Mouse (Mus musculus) adrenal gland, postnatal 14 days (tissue): ENCODE results near the gene Sec16b. TPM values are rescaled to one million over a fixed set of nuclear protein-coding genes. Genes with fewer than 3 reads are reported as not detected.

Experiments
- DNase-seq: peaks from one replicate; pipeline ENCODE4 v3.0.0; 2021; ENCODE audit warnings: mixed read lengths
- long read RNA-seq, 2 experiments: library from polyadenylated mRNA; stranded (forward); transcript quantifications; one replicate each; pipeline ENCODE4 v2.0.0; 2021
- total RNA-seq: library from RNA; stranded (reverse); gene quantifications from 2 replicates; pipeline ENCODE4 v1.2.3, GENCODE M21; 2021

Sec16b gene
- total RNA-seq: 1.4 and 4.7 TPM in 2 replicates
- long read RNA-seq, experiment 1: 0 reads
- long read RNA-seq, experiment 2, partial matches to known transcripts: 1 of 2 reads
- long read RNA-seq, experiment 2, other reads (novel, unspliced or antisense): 1 of 2 reads

DNA sequence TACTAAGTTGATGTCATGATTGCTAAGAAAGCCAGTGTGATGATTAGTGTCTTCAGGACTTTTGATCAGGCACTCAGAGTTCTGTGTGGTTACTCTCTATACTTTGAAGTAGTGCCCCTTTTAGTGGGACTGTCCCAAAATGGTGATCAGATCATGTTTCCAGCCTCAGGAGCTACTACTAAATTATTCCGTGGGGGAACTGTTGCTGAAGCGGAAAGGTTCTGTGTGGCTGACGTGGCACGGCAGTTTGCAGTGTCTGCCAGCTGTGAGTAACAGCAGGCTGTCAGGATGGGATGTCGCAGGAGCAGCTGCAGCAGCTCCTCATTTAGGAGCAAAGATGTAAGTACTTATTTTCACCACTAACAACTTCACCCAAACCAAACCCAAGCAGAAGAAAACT is at the start of gene Sec16b:
Gene Sec16b (plus strand): TSS at position 207 of the 400 bp plus-strand sequence.
- peak; percentile 63 for DNase-seq

DNA sequence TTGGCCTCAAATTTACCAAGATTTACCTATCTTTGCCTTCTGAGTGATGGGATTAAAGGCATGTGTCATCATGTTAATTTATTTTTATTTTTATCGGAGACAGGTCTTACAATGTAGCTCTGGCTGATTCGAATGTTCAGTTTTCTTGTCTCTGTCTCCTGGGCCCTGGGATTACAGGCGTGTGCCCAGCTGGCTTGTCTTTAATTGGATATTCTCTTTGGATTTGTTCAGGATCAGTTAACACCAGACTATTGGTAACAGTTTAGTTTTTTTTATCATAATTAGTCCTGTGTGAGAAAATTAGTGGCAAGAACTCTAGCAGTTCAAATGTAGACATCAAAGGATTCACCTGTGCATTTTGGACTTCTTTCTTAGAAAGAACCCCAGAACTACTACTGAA is 48.7 kb upstream of the Sec16b start:
- no peak for DNase-seq

DNA sequence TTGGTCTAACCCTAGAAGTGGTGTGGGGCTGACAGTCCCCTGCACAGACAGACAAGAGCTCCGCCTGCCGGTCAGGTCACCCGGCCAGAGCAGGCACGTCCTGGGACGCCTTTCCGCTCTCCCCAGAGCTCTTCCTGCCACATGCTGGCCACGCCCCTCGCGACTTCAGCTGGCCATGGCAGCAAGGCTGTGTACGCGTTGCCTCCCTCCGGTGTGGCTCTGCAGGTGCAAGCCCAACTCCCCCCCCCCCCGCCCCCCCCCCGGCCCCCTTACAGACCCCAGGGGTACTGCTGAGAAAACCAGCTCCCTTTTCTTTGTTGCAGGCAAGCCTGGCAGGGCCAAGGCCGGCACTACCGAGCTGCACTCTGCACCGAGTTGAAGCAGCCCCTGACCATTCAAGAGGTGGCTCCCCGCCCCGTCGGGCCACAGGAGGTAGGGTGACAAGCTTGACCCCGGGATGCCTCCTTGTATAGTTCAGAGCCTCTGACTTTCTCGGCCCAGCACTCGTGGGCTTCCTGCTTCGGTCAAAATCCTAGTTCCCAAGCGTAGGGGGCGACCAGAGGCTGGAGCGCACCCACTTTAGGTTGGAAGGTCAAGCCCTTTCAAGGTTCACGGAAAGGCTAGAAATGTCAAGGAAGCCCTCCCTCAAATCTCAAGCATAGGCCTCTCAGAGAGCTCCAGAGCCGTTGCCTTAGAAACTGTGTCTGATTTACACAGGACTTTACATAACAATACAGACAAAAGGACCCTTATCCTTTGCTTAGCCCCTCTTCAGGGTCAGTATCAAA is 47.9 kb upstream of the Sec16b start, which contains the start of gene Cryzl2:
Gene Cryzl2 (plus strand): TSS at position 157 of the 788 bp plus-strand sequence.
- DNase-seq: peak; percentile 94

DNA sequence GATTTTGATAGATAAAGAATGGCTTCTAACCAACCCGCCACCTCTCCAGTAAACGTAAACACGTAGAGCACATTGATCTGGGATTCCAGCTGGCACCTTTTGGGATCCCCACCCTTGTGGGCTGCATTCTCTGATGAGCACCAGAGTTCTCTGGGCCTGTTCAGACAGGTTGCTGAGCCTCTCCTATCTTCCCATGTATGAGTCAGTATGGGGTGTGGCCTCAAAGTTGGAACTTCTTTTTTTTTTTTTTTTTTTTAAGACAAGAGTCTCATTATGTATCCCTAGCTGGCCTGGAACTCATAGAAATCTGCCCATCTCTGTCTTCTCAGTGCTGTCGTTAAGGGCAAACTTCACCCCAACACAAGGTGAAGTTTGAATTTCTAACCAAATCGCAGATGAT is 46.6 kb upstream of the Sec16b start:
- no peak for DNase-seq

DNA sequence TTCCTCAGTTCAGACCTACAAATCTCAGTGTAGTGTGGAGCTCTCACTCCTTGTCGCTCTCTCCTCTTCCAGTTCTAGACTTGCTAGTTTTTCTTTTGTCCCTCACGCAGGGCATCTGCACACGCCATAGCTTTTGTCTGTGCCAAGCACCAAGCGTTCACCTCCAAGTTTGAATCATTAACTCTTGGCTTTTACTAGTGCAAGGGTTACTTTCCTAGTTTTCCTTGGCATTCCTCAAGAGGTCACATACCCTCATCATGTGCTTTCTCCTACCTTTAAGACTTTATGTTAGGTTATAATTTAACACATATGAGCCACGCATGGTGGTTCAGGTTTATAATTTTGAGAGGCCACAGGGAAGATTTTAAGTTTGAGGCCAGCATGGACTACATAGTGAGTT is 45.3 kb upstream of the Sec16b start:
- no peak for DNase-seq

DNA sequence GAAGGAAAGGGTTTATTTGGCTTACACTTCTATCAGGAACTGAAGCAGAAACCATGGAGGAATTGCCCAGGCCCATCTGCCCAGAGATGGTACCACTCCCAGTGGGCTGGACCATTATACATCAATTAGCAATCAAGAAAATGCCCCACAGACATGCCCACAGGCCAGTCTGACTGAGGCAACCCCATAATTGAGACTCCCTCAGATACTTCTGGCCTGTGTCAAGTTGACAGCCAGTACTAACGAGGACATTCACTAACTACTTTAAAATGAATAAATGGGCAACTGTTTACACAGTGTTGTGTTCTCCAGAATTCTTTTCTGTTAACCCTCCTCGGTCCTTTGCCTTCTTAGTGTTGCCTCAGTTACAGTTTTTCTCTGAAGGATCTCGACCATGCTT is 44.2 kb upstream of the Sec16b start:
- no peak for DNase-seq

DNA sequence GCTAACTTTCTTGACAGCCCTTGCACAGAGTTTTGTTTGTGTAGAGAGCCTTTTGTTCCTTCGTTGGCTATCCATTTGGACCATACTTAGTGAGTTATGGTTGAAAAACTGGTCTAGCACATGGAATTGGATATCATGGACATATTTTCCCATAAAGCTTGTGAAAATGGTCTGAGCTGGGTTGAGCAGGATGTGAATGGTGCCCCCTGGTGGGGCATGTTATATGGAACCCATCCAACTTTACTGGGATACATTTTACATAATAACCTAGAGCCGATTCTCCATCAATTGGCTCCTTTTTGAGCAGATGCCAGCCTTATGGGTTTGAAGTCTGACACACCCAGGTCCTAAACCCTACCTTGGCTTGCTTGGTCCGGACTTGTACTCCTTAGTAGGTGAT is 41.3 kb upstream of the Sec16b start:
- peak; percentile 68 for DNase-seq

DNA sequence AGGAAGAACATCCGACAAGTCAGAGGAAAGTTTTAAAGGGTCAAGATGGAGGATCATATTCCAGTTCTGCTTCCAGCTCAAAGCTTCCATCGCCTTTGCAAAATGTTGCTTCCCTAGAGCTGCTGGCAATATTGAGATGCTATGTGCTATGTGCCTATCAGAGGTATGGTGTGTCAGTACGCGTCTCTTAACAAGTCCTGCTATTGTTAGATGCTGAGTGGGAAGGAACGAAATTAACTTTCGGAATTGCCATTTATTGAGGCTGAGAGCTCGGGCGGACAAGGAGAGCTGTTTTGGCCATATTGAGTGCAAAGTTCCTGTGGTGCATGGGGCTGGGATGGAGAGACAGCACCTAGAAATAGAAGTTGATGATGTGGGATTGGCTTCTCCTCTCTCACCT is 38.7 kb upstream of the Sec16b start:
- no peak for DNase-seq

DNA sequence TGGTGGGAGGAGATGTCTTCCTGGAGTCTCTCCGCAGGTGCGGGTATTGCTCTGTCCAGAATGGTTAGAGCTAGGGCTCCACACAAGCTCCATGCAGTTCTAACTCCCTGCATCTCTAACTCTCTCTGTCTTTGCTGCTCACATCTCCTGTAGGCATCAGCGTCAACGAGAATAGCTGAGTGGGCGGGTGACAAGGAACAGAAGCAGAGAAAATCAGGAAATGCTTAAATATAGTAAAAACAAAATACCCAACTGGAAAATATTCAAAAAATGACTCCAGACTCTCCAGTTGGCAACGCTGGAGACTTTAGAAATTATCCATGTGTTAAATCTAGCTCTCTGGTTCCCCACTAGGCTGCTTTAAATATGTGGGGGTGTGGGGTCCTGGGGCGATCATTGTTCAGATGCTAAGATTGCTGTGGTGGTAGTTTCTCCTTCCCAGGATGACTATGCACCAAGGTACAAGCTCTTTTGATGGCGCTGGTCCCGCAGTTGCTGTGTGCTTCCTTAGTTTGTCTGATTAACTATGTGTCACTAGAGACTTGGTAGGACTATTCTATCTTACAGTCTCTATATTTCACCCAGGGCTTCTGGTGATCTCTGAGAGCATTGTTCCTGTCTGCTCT is 35.7 kb upstream of the Sec16b start:
- no peak for DNase-seq

DNA sequence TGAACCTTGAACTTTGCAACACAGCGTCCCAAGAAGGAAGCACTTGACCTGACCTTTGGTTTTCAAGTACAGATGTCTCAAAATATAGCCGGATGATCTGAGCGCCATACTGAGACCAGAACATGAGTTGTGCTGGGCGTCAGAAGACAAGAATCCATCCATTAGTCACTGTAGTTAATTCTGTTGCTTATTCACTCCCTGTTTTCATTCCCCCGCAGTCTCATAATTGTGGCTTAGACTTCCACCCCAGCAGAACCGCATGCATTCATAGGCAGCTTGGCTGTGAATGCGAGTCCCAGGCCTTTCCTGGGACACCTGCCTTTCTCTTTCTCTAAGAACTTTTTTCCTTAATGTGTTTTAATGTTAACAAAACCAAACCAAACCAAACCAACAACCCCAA is 33.8 kb upstream of the Sec16b start:
- no peak for DNase-seq

DNA sequence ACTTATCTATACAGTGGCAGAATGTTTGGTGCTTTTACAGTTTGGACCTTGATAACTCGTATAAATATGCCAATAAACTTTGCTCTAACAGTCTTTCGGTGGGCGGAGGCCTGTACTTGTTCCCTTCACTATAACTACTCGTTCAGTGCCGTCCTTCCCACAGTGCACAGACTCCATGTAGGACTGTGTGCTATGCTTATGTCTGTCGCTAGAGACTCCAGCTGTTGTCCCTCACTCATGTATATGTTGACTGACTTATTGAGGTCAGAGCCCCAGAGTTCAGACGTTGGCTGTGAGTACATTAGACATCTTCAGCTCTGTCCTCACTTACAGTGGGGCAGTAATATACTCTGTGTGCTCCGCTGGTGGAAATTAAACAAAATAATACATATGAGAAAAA is 31.7 kb upstream of the Sec16b start:
- DNase-seq: no peak

DNA sequence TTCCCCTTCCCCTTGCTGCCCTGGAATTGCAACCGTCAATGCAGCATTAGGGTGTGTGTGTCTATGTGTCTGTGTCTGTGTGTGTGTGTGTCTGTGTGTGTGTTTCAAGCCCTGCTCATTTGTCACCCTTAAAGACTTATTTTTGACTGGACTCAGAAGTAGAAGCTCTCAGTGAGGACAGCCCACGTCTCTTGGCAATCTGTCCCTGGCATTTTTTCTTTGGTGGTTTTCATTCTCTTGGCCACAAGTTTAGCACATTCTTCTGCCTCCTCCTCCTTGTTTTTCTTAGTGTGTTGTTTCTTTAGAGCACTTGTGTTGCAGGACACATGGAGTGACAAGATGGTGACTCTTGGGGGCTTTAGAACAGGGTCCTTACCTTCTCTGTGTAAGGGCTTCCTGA is 30.3 kb upstream of the Sec16b start:
- no peak for DNase-seq

DNA sequence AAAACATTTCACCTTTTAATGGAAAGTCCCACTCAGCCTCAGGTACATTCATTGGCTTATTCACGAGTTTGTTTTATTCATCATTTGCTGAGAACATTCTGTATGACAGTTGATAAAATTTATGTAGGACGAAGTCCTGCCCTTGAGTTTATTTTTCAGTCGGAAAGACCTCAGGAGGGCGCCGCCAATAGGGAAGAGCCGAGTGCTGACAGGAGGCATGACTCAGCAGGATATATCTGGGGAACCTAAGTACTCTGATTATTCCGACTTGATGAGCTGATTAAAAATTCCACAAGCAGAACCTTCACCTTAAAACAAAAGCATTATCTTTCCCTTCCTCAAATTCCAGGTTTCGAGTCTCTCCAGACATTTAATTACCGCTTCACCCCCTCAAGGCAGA is 26.4 kb upstream of the Sec16b start:
- DNase-seq: peak; percentile 71

DNA sequence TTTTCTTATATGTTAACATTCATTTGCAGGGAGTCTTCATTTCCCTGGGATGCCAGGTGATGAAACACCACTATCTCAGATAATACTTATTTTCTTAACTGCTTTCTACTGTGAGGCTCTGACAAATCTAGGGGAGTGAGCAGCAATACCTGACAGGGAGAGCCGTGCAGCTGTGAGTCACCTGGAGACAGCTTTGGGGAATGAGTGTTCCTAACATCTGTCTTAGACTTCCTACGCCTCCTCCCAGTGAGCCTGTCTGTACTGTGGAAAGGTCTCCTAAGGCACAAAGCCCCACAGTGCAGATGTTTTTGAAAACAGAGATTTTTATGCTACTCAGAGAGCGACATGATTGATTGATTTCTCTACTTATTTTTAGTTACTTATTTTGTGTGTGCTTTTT is 25.6 kb upstream of the Sec16b start:
- DNase-seq: no peak

DNA sequence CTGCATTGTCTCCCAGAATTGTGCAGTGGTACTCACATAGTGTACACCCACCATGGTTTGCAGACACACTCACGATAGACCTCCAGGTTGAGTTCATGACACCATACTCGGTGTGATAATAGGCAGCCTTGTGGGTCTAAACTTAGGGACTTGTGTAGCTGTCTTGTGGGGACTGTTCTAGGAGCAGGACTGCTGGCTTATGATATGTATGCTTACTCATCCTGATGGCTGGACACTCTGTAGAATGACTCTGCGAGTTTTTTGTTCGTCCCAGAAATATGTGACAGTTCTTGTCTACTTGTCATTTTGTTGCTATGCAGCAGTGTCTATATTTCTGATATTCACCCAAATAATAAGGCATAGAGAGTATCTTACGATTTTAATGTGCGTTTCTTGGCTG is 24.9 kb upstream of the Sec16b start:
- no peak for DNase-seq

DNA sequence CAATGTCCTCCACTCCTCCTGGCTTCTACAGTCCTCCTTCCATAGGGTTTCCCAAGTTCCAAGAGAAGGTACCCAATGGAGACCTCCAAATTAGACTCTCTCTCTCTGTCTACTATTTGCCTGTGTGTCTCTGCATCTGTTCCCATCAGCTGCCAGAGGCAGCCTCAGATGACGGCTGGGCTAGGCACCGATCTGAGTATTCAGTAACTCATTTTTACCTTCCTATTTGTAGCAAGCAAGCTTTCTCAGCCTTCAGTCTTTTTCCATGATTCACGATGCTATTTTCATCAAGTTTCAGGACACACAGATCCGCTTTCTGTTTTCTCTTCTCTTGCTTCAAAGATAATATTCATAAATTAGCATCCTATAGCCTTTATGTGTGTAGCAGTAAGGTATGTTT is 22.4 kb upstream of the Sec16b start:
- DNase-seq: no peak

DNA sequence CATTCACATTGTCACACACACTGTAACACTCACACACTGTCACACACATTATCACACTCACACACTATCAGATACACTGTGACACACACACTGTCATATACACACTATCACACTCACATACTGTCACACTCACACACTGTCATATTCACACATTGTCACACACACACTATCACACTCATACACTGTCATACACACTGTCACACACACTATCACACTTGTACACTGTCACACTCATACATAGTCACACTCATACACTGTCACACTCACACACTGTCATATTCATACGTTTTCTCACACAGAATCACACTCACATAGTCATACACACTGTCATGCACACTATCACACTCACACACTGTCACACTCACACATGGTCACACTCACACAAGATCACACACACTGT is 5.9 kb upstream of the Sec16b start:
- no peak for DNase-seq

DNA sequence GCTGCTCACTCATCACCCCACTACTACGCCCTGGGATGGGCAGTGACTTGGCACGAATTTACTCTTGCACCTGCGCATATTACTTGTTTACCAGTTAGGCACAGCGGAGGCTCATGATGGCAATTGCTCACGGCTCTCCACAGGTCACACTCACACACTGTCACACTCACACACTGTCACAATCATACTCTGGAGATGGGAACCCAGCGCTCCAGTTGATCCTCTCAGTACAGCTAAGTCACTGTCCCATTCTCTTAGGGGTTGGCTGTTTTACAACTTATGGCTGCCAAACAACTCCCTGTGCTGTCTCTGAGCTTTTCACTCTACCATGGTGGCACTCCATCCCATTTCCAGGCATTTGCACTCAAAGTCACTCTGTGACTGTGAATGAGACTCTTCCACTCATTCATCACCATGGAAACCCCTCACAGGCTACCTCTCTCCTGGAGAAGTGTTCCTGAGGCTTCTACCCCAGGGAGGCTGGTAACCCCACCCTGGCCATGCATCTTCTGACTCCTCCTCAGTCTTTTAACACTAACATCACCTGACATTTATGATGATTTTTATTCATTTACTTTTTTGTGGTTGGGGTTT is 5.1 kb upstream of the Sec16b start:
- DNase-seq: no peak

DNA sequence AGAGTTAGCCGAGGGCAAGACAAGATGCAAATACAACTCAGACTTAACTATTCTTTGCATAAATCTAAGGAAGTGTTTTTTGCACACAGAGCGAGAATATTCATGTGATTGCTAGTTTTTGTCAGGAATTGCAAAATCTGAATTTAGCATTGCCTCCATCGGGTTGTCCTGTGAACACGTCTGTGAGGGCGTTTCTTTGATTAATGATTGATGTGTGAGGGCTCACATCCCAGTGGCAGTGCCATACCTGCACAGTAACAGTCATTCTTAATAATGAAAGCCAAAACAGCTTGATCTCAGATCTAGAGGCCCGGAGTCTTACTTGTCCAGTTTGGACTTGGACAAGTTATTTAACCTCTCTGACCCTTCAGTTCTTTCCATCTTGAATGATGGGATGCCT is 3.5 kb upstream of the Sec16b start:
- no peak for DNase-seq

DNA sequence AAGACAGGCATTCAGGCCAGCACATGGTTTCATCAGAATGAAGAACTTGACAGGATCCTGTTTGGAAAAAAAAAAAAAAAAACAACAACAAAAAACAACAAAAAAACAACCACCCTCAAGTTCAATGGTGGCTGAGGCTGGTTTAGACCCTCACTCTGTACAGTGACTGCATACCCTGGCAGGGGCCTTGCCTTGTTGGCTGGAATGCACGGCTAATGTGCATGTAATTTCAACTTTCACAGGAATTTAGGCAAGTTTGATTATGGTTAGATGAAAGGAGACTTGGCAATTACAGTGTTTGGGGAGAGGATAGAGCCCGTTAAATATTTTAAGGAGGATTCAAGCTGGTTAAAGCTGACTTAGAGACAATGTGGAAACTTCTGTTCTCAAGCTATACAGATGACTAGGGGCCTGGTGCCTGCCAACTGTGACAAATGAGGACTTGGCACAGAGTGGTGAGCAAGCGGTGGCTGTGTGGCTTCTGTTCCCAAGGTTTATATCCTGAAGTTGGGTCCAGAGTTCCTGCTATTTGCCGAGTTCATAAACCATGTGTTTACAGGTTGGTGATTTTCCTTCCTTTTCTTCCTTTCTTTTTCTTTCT is 567 bp downstream of the Sec16b start:
- peak; percentile 61 for DNase-seq

DNA sequence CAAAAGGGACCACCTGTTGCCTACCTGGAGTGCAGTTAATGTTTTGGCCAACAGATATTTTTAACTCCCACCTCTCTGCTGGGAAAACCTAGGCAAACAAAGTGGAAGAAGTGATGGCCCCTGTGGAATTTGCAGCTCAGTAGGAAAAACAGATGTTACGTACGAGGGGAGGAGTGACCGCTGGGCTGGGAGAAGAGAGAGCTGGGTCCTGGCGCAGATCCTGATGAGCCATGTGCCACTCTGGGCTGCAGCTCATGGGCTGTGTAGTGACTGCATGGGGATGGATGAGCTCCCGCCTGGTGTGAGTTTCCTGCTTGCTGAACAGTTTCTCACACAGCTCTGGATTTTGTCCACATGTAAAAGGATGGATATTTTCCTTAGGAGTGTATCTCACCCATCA is 1.3 kb downstream of the Sec16b start:
- peak; percentile 48 for DNase-seq

DNA sequence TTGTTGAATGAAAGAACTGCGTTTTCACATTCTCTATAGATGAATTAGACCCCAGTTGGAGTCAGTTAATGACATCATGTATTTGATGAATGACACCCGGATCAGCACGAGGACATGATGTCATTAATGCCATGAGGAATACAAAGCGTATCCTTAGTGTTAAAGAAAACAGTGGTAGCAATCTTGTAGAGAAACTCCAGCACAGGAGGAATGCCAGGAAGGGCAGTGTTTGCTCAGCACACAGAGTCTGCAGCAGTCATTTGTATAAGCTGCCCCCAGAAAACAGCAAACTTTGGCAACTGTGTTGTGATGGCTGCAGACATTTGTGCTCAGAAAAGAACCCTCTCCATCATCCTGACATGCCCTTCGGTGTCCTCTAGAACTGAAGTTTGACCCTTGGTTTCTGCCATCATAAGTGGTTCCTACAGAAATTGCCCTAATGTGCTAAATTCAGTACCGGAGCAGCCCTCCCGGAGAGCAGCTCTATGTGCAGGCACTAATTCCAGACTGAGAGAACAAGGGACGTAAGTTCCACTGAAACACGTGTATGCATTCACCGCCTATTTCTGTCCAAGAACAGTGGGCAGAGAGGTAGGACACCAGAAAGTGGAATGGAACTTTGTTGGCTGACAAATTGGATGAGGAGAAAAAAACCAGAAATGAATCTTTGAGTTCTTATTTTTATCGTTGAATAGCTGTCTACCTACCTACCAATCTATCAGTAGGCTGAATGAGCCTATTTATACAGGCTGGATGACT is 6.3 kb downstream of the Sec16b start:
- no peak for DNase-seq
